Mouse (Mus musculus): ENCODE results near the gene Reep3.

Reep3 gene

DNA sequence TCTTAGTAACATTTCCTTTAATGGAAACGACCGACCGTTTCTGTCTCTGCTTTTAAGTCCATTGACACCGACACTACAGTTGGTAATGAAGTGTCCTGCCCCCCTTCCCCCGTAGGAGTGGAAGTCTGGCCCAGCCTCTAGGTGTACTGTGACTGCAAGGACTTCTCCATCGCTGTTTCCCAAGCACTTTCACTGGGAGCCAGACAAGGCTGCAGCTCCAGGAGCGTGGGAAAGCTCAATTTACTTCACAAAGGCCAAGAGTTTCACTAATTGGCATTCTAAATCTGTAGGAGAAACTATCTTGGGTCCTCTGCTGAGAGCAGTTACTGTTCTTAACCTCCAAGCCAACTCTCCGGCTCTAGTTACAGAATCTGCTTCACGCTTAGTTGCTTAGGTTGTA, 43.3 kb downstream of the Reep3 start:
- DNase-seq (ENCODE audit: low read depth, low spot score) = peak; percentile 90

DNA sequence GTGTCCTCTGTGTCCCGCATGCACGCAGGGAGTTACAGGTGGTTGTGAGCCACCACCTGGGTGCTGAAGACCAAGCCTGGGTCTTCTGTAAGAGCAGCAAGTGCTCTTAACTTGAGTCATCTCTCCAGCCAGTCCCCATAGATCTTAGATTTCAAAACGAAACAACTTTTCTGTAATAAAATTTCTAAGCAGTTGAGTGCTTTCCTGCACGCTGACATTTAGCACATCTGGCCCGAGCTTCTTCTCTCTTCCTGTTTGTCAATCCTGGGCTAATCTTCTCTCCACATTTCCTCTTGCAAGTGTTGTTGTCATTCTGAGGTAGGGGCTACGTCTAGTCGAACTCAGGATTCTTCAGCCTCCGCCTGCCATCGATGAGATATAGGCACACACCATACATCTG, 44.3 kb downstream of the Reep3 start:
- no peak for DNase-seq (ENCODE audit: low read depth, low spot score)

DNA sequence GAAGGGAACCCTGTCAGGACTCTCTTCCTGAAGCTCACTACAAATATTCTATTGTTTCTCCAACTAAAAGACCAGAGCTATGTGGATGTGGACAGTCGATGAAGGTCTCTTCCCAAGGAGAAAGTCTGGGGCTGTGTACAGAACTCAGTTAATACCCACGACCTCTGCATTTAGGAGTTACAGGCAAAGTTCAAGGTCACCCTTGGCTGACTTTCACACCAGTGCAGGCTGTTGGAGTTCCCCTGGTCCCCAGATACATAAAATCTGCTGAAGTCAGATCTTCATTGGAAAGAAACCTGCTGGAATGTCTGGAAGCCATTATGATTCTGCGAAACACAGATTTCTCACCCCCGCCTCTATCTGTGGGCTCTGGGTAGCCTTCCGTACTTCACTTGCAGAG, 45.3 kb downstream of the Reep3 start:
- peak; percentile 59 for DNase-seq (ENCODE audit: low read depth, low spot score)

DNA sequence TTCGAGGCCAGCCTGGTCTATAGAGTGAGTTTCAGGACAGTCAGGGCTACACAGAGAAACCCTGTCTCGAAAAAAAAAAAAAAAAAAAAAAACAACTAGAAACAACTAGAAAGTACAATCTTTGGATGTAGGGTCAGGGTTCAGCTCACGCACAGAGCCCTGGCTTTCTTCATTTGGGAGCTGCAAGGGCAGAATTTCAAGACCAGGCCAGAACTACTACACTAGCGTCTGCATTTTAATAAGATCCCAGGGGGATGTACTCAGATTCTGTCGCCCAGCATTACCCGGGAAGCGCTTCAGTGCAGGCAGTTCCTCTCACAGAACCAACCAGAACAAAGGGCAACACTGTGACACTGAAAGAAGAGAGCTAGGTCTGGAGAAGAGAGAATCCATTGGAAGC, 46.0 kb downstream of the Reep3 start:
- no peak for DNase-seq (ENCODE audit: low read depth, low spot score)

DNA sequence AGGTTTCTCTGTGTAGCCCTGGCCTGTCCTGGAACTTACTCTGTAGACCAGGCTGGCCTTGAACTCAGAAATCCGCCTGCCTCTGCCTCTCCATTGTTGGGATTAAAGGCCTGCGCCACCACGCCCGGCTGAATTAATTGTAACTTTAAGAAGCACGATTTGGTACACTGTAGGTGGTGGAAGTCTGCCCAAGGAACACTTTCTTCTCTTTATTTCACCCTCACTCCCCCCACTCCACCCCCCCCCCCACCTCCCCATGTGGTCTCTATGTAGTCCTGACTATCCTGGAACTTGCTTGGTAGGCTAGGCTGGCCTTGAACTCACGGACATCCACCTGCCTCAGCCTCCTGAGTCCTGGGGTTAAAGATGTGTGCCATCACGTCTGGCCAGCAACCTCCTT, 47.1 kb downstream of the Reep3 start:
- peak; percentile 85 for DNase-seq (ENCODE audit: low read depth, low spot score)

DNA sequence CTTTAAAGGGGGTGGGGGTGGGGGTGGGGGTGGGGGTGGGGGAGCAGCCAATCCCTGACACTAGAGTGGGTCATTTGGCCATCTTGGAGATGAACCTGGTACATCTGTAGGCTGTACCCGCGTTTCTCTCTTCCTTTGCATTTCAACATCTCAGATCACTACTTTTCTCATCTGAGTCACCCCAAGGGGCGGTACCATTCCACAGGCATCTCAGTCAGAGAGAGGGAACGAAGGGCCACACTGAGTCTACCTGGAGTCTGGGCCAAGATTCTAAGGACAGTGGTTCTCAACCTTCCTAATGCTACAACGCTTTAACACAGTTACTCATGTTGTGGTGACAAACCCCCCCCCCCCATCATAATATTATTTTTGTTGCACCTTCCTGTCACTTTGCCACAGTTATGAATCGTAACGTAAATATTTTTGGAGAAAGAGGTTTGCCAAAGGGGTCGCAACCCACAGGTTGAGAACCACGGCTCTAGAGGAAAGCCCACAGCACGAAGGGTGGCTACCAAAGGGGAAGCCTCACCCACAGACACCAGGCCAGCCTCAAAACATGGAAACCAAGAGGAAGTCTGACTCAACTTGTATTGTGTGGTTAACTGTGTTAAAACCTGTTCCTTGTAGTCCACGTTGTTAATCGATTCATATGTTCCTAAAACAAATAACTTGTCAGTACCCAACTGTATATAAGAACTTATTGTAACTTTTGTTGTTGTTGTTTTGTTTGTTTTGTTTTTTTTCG, 47.7 kb downstream of the Reep3 start:
- peak; percentile 61 for DNase-seq (ENCODE audit: low read depth, low spot score)

DNA sequence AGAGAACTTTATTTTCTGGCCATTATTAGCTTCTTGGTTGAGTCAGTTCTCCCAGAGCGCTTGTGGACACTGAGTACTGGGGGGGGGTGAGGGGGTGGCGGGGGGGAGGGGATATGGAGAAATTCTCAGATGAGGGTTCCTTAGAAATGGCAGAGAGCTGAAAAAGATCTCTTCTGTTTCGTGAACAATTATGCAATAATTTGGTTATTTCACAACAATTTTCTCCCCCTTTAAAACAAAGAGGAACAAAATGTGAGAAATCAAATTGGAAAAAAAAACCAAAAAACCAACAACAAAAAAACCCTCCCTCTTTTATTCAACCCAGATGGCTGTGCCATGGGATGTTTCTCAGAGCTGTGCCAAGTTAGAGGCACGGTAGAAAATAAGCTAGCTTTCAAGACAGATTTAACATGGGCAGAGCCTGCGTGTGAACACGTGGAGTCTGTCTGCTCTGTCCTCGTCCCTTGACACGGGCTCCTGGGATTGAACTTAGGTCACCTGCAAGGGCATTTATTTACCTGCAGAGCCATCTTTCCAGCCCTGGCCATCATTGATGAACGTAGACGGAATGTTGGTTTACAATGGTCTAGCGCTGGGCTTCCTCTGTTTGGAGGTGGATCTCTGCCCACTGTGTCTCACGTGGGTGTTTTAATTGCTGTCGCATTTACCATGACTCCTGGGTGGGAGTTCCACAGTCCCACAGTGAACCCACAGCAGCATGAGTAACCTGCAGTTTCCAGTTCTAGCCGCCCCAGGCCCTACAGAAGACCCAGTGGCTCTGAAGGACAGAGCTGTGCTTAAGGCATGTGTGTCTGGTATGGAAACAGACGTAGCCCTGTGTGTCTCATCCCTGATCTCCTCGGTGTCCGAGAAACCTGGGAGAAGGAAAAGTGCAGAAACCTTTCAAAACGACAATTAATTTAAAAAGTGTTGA, 48.8 kb downstream of the Reep3 start:
- DNase-seq (ENCODE audit: low read depth, low spot score) = peak; percentile 71

DNA sequence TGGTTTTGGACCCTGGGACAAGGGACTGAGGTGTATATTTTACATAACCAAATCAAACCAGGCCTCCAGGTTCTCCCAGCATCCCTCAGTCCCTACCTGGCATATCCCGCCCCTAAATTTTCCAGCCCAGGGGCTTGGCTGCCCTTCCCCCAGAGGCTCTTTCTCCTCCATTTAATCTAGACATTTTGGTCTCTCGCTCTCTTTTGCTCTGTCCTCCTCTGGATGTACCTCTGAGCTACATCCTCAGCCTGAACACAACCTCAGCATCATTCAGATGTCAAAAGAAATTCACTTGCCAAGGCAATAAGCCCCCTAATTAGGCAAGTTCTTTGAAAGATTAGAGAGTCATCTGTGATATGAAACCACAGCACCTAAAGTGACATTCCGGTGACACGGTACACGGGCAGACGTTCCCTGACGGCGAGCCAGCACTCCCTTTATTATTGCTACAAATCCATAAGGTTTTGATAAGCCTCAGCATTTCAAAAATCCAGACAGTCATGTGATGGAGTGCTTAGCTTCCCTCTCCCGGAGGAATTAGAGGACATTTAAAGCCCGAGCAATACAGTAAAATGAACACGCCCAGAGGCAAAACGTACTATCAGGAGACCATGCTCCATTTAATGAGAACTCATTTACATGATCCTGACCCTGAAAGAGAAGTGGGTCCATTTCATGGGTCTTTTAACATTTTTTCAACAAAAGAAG, 51.4 kb downstream of the Reep3 start:
- DNase-seq (ENCODE audit: low read depth, low spot score) = no peak

DNA sequence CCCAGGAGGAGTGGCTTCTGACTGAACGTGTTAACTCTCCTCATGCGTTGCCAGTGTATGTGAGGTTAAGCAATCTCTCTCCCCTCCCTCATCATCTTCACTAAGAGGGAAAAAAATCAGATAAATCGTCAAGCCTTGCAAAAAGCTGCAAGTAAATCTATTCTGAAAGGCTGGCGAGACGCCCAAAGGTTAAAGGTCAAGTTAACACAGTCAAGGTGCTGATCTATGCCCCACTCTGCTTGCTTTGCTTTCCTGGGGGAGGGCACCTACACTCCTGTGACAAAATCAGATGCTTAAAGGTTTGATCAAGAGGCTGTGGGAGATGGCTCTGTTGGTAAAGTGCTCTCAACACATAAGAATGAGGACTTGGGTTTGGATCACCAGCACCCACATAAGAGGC, 52.4 kb downstream of the Reep3 start:
- DNase-seq (ENCODE audit: low read depth, low spot score) = no peak

DNA sequence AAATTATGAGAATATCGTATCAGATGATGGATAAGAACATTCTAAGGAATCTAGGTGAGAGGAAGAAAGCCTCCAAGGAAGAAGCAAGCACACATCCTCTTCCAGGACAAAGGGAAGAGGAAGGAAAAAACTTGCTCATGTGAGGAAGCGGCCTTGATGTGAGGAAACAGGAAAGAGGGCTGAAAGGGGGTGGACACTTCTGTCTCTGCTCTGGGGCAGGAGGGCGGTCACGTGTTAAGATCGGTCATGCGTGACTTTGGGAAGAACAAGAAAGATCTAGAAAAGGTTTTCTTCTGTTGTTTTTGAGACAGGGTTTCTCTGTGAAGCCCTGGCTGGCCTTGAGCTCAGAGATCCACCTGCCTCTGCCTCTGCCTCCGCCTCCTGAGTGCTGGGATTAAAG, 53.5 kb downstream of the Reep3 start:
- DNase-seq (ENCODE audit: low read depth, low spot score) = no peak

DNA sequence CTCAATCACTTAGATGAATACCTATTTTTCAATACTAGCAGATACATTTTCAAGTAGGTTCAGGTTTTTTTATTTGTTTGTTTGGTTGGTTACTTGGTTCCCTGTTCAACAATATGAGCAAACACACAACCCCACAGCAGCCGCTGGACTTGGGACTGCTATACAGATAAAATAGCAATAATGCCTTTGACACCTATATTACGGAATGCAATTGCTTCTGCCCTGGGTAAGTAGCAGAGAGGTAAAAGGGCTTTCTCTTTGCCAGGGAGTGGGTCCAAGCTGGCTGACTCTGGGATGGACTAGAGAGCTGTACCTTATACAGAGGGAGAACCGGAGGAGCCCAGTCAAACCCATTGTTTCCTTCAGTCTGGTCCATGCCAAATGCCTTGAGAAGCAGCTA, 56.3 kb downstream of the Reep3 start:
- no peak for DNase-seq (ENCODE audit: low read depth, low spot score)

DNA sequence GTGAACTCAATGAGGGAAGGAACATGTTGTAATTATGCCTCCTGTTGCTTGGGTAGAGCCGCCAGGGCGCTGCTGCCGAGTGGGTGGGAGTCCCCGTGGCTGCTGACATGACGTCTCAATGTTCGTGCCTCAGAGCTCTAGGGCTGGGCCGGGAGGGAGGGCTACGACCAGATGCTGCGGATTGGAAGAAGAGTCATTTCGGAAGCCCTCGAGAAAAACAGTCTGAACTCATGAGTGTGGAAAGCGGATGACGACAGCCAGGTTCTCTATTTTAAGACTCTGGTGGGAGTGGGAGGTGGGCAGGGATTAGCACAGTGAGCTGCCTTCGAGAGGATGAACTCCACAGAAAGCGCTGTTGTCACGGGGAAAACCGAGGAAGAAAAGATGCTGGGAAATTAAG, 57.7 kb downstream of the Reep3 start:
- no peak for DNase-seq (ENCODE audit: low read depth, low spot score)

DNA sequence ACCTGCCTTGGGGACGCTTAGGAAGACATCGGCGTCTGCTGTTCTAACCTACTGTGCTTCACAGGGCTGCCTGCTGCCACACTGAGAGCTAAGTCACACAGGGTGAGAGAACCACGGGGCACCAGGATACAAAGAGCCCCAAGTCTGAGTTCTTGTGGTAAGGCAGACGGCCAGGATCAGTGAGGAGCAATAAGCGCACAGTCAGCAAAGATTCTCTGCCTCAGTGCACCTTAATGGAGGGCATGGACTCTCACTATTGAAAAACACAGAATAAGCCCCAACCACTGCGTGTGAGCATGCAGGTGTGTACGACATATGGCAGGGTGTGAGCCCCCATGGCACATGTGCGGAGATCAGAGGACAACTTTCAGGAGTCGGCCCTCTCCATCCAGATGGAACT, 60.2 kb downstream of the Reep3 start:
- no peak for DNase-seq (ENCODE audit: low read depth, low spot score)

DNA sequence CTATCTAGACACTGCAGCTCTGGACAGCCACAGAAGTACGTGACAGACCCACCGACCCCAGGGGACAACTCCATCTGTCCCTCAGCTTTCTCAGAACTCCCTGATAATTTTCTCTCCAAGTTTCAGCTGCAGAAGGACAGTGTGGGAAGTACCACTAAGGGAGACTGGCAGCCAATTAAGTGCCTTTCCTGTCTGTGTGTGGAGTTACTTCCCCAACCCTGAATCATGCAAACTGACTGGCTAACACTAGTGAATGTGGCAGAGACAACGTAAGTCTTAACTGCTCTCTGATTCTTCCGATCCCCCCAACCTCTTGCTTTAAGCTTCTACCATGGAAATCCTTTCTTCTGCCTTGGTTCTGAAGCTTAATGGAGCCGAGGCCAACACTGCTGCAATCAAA, 60.6 kb downstream of the Reep3 start:
- DNase-seq (ENCODE audit: low read depth, low spot score) = no peak

DNA sequence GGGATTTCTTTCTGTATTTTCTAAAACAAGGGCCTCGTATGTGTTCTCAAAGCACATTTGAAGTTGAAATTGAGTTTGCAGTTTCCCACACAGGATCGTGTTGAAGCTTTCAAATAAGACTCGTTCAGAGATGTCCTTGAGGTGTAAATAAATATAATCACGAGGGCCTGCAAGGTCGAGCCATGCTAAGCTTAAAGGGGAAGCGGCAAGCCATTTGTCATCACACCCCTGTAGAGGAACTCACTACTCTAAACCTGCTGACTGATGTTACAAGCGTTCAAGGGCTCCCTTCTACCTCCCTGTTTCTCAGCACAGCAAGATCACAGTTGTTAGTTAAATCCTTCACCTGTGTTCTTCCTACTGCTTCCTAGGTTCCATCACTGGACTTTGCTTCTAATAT, 65.6 kb downstream of the Reep3 start:
- DNase-seq (ENCODE audit: low read depth, low spot score) = no peak

DNA sequence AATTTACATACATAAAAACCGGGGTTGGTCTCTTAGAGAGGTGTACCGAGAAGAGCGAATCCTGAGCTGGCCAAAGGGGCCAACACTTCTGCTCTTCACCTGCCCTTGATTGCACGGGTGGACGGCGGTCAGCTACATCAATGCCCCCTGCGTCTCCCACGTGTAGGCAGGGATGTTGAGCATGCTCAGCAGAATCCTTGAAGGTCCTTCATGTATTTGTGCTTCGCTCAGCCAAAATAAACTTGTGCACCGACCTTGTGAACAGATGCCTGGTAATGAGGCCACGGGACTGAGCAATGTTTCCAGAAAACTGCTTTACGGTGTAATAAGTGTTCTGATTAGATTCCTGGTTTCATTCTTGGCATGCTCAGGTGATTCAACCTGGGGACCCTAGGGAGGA, 67.4 kb downstream of the Reep3 start:
- no peak for DNase-seq (ENCODE audit: low read depth, low spot score)

DNA sequence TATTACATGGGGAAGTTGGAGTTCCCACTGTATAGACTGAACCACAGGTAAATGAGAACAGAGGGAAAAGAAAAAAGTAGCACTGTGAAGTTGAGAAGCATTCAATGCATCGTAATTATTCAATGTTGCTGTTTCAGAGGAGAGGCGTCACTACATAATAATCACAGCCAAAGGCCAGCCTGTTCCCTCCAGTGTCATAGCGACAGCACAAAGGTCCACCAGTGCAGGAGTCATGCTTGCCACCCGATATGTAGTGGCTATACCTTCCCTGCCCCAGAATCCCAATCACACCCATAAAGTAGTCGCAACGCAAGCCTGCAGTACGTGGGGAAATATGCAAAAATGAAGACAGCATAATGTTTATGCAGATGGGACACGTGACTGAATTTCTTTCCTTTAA, 70.4 kb downstream of the Reep3 start:
- no peak for DNase-seq (ENCODE audit: low read depth, low spot score)

DNA sequence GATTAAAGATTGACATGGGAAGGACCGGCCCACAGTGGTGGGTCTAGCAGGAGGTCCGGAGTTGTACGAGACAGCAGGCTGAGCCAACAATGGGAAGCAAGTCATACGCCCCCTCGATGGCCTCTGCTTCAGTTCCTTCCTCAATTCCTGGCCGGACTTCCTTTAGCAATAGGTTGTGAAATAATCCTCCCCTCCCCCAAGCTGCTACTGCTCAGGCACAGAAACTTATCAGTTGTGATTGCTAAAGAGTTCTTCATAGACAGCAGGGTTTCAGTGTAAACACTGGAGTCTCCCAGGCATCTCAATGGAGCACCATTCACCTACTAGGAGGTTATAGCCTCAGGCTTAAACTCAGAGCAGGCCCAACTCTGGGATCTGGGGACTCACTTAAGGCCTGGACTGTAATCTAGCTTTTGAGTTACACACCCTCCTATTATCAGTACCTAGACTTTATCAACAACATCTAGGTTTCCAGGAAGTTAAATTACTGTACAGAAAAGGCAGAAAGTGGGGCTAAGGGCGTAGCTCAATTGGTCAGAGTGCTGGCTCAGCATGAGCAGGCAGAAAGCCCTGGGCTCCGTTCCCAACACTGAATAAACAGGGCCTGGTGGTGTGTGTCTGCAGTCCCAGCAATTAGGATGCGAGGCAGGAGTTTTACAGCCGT, 71.0 kb downstream of the Reep3 start:
- DNase-seq (ENCODE audit: low read depth, low spot score) = peak; percentile 63

DNA sequence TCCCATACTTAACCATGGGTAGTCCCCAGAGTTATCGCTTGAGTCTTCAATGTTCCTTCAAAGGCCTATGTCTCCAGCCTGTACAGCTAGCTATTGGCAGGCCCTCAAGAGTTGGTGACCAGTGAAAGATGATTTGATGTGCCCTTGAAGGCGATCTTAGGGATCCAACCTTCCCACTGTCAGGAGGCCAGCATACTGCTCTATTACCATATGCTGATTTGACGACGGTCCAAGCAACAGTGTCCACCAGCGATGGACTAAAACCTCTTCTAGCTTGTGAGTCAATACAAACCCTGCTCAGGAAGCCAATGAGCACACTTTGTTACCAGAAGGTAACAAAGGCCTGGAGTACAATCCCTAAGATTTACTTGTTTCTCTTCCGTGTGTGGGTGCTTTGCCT, 72.4 kb downstream of the Reep3 start:
- DNase-seq (ENCODE audit: low read depth, low spot score) = no peak

DNA sequence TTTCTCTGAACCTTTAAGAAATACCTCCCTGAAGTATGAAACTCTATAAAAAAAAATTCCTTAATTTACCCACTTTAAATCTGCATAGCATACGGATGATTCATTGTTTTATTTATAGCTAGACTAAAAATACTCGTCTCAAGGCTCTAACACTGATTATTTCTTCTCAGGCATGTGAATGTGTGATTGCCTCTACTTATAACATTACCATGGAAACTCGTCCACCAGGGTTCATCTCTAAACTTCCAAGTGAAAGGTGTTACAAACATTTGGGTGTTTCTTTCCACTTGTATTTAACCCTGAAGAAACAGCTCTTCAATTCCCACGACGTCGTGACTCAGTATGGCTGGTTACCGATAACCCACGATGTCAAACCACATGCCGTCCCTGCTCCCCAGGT, 73.7 kb downstream of the Reep3 start:
- no peak for DNase-seq (ENCODE audit: low read depth, low spot score)

DNA sequence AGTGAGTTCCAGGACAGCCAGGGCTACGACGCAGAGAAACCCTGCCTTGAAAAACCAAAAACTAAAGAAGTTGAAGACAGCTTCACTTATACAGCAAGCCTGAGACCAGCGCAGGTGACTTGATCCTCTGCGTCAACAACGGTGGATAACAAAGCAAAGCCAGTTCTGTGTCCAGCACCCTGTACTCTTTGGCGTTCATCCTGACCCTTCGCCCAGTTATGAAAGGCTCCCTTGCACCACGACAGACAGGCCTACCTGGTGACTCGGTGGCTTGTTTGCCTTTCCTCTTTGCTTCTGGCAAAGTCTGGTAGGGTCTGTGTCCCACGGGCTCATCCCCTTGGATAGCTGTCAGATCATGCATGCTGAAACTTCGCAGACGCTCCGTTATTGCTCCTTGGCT, 75.3 kb downstream of the Reep3 start:
- DNase-seq (ENCODE audit: low read depth, low spot score) = no peak

DNA sequence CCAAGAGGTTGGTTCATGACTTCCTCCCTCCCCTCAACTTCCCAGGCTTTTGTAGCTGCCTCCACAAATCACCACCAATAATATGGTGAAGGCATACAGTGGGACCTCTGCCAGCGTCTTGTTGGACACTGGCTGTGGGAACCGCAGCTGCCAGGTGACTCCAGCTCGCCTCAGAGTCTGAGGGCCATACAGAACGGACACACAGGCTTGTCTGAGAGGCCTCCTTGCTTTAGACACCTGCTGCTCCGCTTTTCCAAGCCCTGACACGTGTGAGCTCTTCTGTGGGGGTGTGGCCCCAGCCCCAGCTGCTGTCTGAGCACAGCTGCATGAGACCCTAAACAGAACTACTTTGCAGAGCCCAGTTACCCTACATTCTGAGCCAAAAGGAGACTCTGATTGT, 77.9 kb downstream of the Reep3 start:
- DNase-seq (ENCODE audit: low read depth, low spot score) = no peak
